12 mouse cellular contexts compared by ENCODE assay signal in the genomic region with DNA sequence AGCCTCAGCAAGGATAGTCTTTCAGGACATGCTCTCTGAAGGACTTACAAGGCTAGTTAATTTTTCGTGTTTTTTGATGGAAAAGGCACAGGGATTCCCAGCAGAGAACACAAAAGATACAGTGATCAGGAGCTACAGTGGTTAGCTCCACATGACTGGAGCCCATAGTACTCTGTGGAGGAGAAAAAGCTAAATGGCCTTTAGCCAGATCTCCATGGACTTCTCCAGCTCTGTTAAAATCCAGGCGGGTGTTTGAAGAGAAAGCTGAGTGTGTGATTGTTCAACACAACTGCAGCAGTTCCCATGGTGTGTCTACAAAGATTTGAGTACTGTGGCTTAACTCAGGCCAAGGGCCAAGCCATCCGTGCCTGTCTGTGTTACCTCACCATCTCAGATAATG.
"Had no signal": no experiment of that assay in that cellular context is flagged by ENCODE, and none has a peak within 500 bp of the region (broad histone marks: within the 10 kb centered on the region; RNA-seq: fewer than 3 reads in every experiment).

No protein-coding gene starts in this region.

- DNase-seq: kidney, postnatal 36 days; layer of hippocampus, adult 9-11 months; layer of hippocampus, postnatal 36 days; lung, adult 18-20 months; lung, postnatal 36 days; retina, postnatal 1 day; thymus, postnatal 36 days had no signal

- H3K4me2 ChIP-seq: limb, embryonic 13.5 days; midbrain, embryonic 13.5 days; neural tube, embryonic 13.5 days had no signal

- H3K27me3 ChIP-seq: limb, embryonic 13.5 days; midbrain, embryonic 13.5 days; neural tube, embryonic 13.5 days had no signal

- H3K27ac ChIP-seq: kidney, postnatal 0 days; limb, embryonic 13.5 days; liver, embryonic 14.5 days; midbrain, embryonic 13.5 days; neural tube, embryonic 13.5 days had no signal

- H3K9me3 ChIP-seq: limb, embryonic 13.5 days; midbrain, embryonic 13.5 days; neural tube, embryonic 13.5 days had no signal

- H3K36me3 ChIP-seq: limb, embryonic 13.5 days; midbrain, embryonic 13.5 days; neural tube, embryonic 13.5 days had no signal

- H3K9ac ChIP-seq: limb, embryonic 13.5 days; liver, embryonic 14.5 days; midbrain, embryonic 13.5 days; neural tube, embryonic 13.5 days had no signal

- H3K4me1 ChIP-seq: limb, embryonic 13.5 days; midbrain, embryonic 13.5 days; neural tube, embryonic 13.5 days had no signal

- H3K4me3 ChIP-seq: limb, embryonic 13.5 days; midbrain, embryonic 13.5 days; neural tube, embryonic 13.5 days had no signal

- ATAC-seq: midbrain, embryonic 13.5 days had no signal
